Mouse (Mus musculus): Measurements from ENCODE around the gene Gm14597.
A peak's percentile ranks its signal among the peaks of the same experiment; 100 is the strongest.
"Not testable (repeated sequence)": the region's sequence is repeated elsewhere in the genome, so short reads cannot be mapped to it uniquely, and the experiment has no call there.

The Gm14597 gene

GRCm38 (mm10) chrX:53608879-53609278 lies at the start of gene Gm14597:
Gm14597 (minus strand) TSS chrX:53608979.
- DNase-seq (ENCODE audit: low spot score in 2 of 2), result not testable (repeated sequence)

GRCm38 (mm10) chrX:53652917-53653316 lies 44.1 kb upstream of the Gm14597 start:
- not testable (repeated sequence) for DNase-seq (ENCODE audit: low spot score in 2 of 2)

- no peak for DNase-seq (ENCODE audit: low spot score in 2 of 2)
These were observed 37.1 kb upstream of the Gm14597 start for GRCm38 (mm10) chrX:53645885-53646284.

GRCm38 (mm10) chrX:53642980-53643961 lies 34.5 kb upstream of the Gm14597 start, which contains the start of gene Rtl8a:
Rtl8a (minus strand) TSS chrX:53643682.
- DNase-seq (ENCODE audit: low spot score in 2 of 2), result peak; percentile 50 to 75

- not testable (repeated sequence) for DNase-seq (ENCODE audit: low spot score in 2 of 2)
These were observed 33.8 kb upstream of the Gm14597 start for GRCm38 (mm10) chrX:53642604-53642979.

GRCm38 (mm10) chrX:53638107-53638506 lies 29.3 kb upstream of the Gm14597 start:
- not testable (repeated sequence) for DNase-seq (ENCODE audit: low spot score in 2 of 2)

- not testable (repeated sequence) for DNase-seq (ENCODE audit: low spot score in 2 of 2)
These were observed 2.6 kb upstream of the Gm14597 start for GRCm38 (mm10) chrX:53611395-53611794.

- DNase-seq (ENCODE audit: low spot score in 2 of 2), result peak in 1 of 2 experiments; percentile 89
These were observed 1.8 kb upstream of the Gm14597 start for GRCm38 (mm10) chrX:53610571-53610970.

GRCm38 (mm10) chrX:53608122-53608813 lies 511 bp downstream of the Gm14597 start:
- peak in 1 of 2 experiments; percentile 4 for DNase-seq (ENCODE audit: low spot score in 2 of 2)

GRCm38 (mm10) chrX:53607242-53608121 lies 1.3 kb downstream of the Gm14597 start, which contains the start of gene Rtl8c:
Rtl8c (plus strand) TSS chrX:53608032.
- DNase-seq (ENCODE audit: low spot score in 2 of 2), result peak; percentile 59 to 75

GRCm38 (mm10) chrX:53606176-53606575 lies 2.6 kb downstream of the Gm14597 start:
- not testable (repeated sequence) for DNase-seq (ENCODE audit: low spot score in 2 of 2)

- peak in 1 of 2 experiments; percentile 59 for DNase-seq (ENCODE audit: low spot score in 2 of 2)
These were observed 8.8 kb downstream of the Gm14597 start for GRCm38 (mm10) chrX:53599993-53600392.

GRCm38 (mm10) chrX:53583404-53583803 lies 25.4 kb downstream of the Gm14597 start:
- DNase-seq (ENCODE audit: low spot score in 2 of 2), result not testable (repeated sequence)

- not testable (repeated sequence) for DNase-seq (ENCODE audit: low spot score in 2 of 2)
These were observed 27.4 kb downstream of the Gm14597 start for GRCm38 (mm10) chrX:53581407-53581806.

GRCm38 (mm10) chrX:53579311-53579710 lies 29.5 kb downstream of the Gm14597 start:
- no peak for DNase-seq (ENCODE audit: low spot score in 2 of 2)

All from left cerebral cortex, adult 9 months (tissue).